Mouse (Mus musculus) kidney, adult 2 months (tissue): ENCODE data around the gene Cpb2. TPM values are rescaled to one million over a fixed set of nuclear protein-coding genes. Genes with fewer than 3 reads are reported as not detected.

Experiments
- DNase-seq: peaks from one replicate; pipeline ENCODE4 v3.0.0; 2021
- H3K27ac ChIP-seq: fragments of 200-500 bp; 2 replicates; pipeline ENCODE4 v1.5.1; 2012; ENCODE audit warnings: low read depth, low read length, control low read depth, inconsistent platforms; ENCODE audit not compliant: insufficient read depth
- H3K27me3 ChIP-seq: fragments of 200-500 bp; replicated peaks from 2 replicates; pipeline ENCODE4 v1.6.1; 2012; ENCODE audit warnings: mild to moderate bottlenecking, moderate library complexity, low read length, inconsistent platforms; ENCODE audit not compliant: control insufficient read depth, insufficient read depth
- H3K36me3 ChIP-seq: fragments of 200-500 bp; 2 replicates; pipeline ENCODE4 v1.6.1; 2012; ENCODE audit warnings: mild to moderate bottlenecking, moderate library complexity, low read length, inconsistent platforms; ENCODE audit not compliant: control insufficient read depth, insufficient read depth
- H3K4me1 ChIP-seq: fragments of 200-500 bp; 2 replicates; pipeline ENCODE4 v1.6.1; 2011; ENCODE audit warnings: low read length; ENCODE audit not compliant: control insufficient read depth, insufficient read depth
- H3K4me3 ChIP-seq: fragments of 200-500 bp; 2 replicates; pipeline ENCODE4 v1.5.1; 2011; ENCODE audit warnings: mild to moderate bottlenecking, low read depth, low read length, control low read depth; ENCODE audit not compliant: insufficient read depth
- CTCF ChIP-seq: fragments of 200-500 bp; conservative IDR thresholded peaks from 2 replicates; pipeline ENCODE4 v1.5.1; 2011; ENCODE audit warnings: low read depth, mild to moderate bottlenecking, control low read depth, low read length, moderate library complexity, mixed read lengths; ENCODE audit not compliant: insufficient read depth, insufficient read length
- POLR2A ChIP-seq: fragments of 200-500 bp; IDR thresholded peaks from one replicate; pipeline ENCODE4 v1.6.1; 2011; ENCODE audit warnings: low read depth, low read length, control low read depth
- WGBS: fragments of 180-500 bp; shearing (Covaris S2); methylation state at CpG from one replicate; pipeline ENCODE4 v1.1.7; 2018; 5-methylcytosine and 5-hydroxymethylcytosine counted together
- polyA plus RNA-seq: library from polyadenylated mRNA; depleted of rRNA; stranded (reverse); fragments of >200 nt; gene quantifications from 2 replicates; pipeline ENCODE4 v1.2.3, GENCODE M21; 2012

The Cpb2 gene
- polyA plus RNA-seq, 1 experiment: 2.6 TPM

DNA sequence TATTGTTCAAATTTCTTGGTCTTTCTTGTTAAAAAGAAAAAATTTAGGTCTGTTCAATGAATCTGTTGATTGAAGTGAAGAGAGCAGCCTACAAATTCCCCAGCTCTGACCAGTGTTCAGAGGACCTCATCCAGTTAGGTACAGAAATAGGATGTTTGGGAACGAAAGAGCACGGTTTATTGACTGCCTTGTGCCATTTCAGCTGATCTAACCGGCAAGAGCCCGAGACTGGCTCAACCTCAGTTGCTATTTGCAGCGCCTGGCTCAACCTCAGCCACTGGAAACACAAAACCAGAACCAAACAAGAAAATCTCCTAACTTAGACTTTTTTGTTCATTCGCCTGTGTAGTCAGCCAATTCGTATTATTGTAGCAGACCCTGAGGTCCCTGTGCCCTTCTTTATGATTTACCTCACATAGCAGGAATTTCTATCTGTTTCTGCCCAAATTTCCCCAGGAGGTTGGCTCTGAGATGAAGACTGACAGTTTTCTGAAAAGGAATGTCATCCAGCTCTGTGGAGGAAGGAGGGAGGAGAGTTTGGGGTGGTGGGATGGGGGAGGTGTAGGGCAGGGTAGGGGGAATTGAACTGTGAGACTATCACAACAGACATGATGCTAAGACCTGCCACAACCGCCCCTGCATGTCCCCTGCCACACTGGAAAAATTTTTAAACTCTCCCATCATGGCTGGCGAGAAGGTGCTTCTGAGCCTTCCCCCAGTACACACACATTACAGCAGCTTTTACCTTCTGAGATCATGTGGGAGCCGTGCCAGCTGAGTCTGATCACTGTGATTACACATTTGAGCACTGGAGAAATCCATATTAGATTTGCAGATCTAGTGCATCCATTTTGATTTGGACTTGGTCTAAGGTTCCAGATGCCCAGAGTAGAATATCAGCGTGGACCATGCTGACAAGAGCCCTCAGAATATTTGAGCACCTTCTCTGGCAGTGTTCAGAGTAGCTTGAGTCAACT, 4.2 kb downstream of the Cpb2 start:
- 69% methylated on average over 11 of the region's 11 CpGs for WGBS
- Histone ChIP-seq H3K36me3 (no peaks in the 10 kb centered on the region), H3K4me3 (no peak overlapping the region), H3K27me3 (no peaks in the 10 kb centered on the region), H3K4me1 (peaks cover 2% of the 10 kb centered on the region; the same call in 1 of the 2 replicates), H3K27ac (no peak overlapping the region)
- TF ChIP-seq POLR2A: no peak
- TF ChIP-seq CTCF: no peak
- DNase-seq: no peak

DNA sequence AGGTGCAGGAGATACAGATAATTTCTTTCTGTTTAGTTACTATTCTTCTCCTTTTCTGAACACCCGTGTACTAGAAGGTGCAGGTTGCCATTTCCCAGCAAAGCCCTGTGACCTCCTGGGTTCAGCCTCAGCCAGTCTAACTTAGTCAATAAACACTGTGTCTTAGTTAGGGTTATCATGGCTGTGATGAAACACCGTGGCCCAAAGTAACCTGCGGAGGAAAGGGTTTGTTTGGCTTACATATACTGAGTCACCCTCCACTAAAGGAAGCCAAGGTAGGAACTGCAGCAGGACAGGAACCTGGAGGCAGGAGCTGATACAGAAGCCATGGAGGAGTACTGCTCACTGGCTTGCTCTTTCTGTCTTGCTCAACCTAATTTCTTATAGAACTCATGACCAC, 8.3 kb downstream of the Cpb2 start:
- DNase-seq: no peak
- no peak overlapping the region for H3K4me3 ChIP-seq
- H3K4me1 ChIP-seq: no peaks in the 10 kb centered on the region
- H3K27ac ChIP-seq: no peak overlapping the region
- TF ChIP-seq CTCF (no peak), POLR2A (no peak)
- H3K36me3 ChIP-seq: no peaks in the 10 kb centered on the region
- H3K27me3 ChIP-seq: no peaks in the 10 kb centered on the region
- WGBS: 93% methylated on average over 3 of the region's 3 CpGs

DNA sequence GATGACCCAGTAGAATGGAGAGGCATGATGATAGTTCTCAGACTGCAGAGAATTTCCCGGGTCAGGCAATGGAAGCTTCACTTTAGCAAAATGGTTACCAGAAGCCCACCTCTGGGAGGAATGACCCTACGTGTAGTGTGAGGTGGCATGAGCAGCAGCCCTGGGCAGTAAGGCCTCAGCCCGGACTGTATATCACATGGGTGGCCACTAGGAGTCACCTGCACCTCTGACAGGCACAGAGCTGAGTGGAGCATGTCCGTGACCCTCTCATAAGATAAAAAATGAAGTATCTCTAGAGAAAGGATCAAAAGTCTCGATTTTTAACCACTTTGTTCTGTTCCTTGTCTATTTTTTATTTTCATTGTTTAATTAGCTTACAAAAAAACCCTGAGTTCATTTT, 14.4 kb downstream of the Cpb2 start:
- Histone ChIP-seq H3K4me1 (no peaks in the 10 kb centered on the region), H3K27ac (no peak overlapping the region), H3K36me3 (no peaks in the 10 kb centered on the region), H3K4me3 (no peak overlapping the region), H3K27me3 (no peaks in the 10 kb centered on the region)
- DNase-seq: peak; percentile 19
- 42% methylated on average over 5 of the region's 5 CpGs for WGBS
- TF ChIP-seq POLR2A (no peak), CTCF (peak; percentile 58)

- no peaks in the 10 kb centered on the region for H3K4me1 ChIP-seq
- no peak for DNase-seq
- no peaks in the 10 kb centered on the region; the same call in 1 of the 2 replicates for H3K27me3 ChIP-seq
- 88% methylated on average over 5 of the region's 5 CpGs for WGBS
- no peak overlapping the region for H3K27ac ChIP-seq
- TF ChIP-seq POLR2A (no peak), CTCF (no peak)
- no peak overlapping the region for H3K4me3 ChIP-seq
- H3K36me3 ChIP-seq: no peaks in the 10 kb centered on the region
Observed at GRCm38 (mm10) chr14:75269531-75269930, 27.4 kb downstream of the Cpb2 start.

GRCm38 (mm10) chr14:75279716-75280115, 37.6 kb downstream of the Cpb2 start:
- Histone ChIP-seq H3K4me1 (no peaks in the 10 kb centered on the region; the same call in 1 of the 2 replicates), H3K4me3 (no peak overlapping the region), H3K36me3 (no peaks in the 10 kb centered on the region), H3K27me3 (no peaks in the 10 kb centered on the region), H3K27ac (no peak overlapping the region)
- 82% methylated on average over 6 of the region's 6 CpGs for WGBS
- DNase-seq: no peak
- TF ChIP-seq CTCF (no peak), POLR2A (no peak)

GRCm38 (mm10) chr14:75280406-75280805, 38.3 kb downstream of the Cpb2 start:
- Histone ChIP-seq H3K36me3 (no peaks in the 10 kb centered on the region), H3K4me1 (no peaks in the 10 kb centered on the region; the same call in 1 of the 2 replicates), H3K27ac (no peak overlapping the region), H3K27me3 (no peaks in the 10 kb centered on the region), H3K4me3 (no peak overlapping the region)
- WGBS: 69% methylated on average over 5 of the region's 5 CpGs
- DNase-seq: no peak
- TF ChIP-seq POLR2A: no peak
- TF ChIP-seq CTCF: no peak

DNA sequence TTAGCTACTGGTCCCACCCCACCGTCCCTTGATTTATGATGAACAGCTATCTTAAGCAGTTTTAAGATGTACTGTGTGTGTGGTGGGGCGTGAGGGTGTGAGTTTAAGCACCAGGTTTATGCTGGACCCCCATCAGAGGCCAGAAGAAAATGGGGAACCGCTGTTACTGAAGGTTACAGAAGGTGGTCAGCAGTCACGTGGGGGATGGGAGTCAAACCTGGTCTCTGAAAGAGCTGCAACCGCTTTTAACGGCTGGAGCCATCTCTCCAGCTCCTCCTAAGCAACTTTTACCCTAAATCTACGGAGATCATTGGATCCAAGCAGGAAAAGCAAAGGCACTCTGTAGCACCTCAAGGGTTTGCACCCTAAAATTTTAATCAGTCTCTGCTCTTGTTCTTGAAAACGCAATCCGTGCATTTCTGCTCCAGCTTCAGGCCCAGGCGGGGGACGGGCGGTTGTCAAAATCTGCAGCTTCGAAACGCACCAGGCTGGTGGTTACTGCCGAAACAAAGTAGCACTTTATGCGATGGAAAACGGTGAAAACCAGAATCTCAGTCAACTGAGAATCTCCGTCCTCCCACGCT, 41.6 kb downstream of the Cpb2 start:
- TF ChIP-seq POLR2A: no peak
- TF ChIP-seq CTCF: no peak
- DNase-seq: no peak
- Histone ChIP-seq H3K36me3 (no peaks in the 10 kb centered on the region), H3K27ac (peak overlapping the region; percentile 76; the same call in 1 of the 2 replicates), H3K4me1 (no peaks in the 10 kb centered on the region; the same call in 1 of the 2 replicates), H3K27me3 (no peaks in the 10 kb centered on the region), H3K4me3 (peak overlapping the region; percentile 66)
- 4% methylated on average over 19 of the region's 19 CpGs for WGBS
